Mouse (Mus musculus): Measurements from ENCODE around the gene Ppp2ca.
"Not testable (repeated sequence)": the region's sequence is repeated elsewhere in the genome, so short reads cannot be mapped to it uniquely, and the experiment has no call there.

Ppp2ca gene

GRCm38 (mm10) chr11:52097596-52097995, 885 bp upstream of the Ppp2ca start:
- DNase-seq, result peak; percentile 24

GRCm38 (mm10) chr11:52099031-52099761, 715 bp downstream of the Ppp2ca start:
- no peak for DNase-seq

- DNase-seq, result no peak
Measured at GRCm38 (mm10) chr11:52099771-52100219, 1.3 kb downstream of the Ppp2ca start.

- DNase-seq, result no peak
Measured at GRCm38 (mm10) chr11:52102977-52103376, 4.5 kb downstream of the Ppp2ca start.

GRCm38 (mm10) chr11:52105503-52105902, 7.0 kb downstream of the Ppp2ca start:
- DNase-seq, result no peak

- no peak for DNase-seq
Measured at GRCm38 (mm10) chr11:52106037-52106436, 7.6 kb downstream of the Ppp2ca start.

GRCm38 (mm10) chr11:52106438-52106837, 8.0 kb downstream of the Ppp2ca start:
- no peak for DNase-seq

- peak; percentile 20 for DNase-seq
Measured at GRCm38 (mm10) chr11:52108796-52109195, 10.3 kb downstream of the Ppp2ca start.

GRCm38 (mm10) chr11:52109421-52109820, 10.9 kb downstream of the Ppp2ca start:
- no peak for DNase-seq

GRCm38 (mm10) chr11:52115479-52115878, 17.0 kb downstream of the Ppp2ca start:
- DNase-seq, result no peak

- not testable (repeated sequence) for DNase-seq
Measured at GRCm38 (mm10) chr11:52116117-52116516, 17.6 kb downstream of the Ppp2ca start.

- DNase-seq, result no peak
Measured at GRCm38 (mm10) chr11:52117156-52117555, 18.7 kb downstream of the Ppp2ca start.

- DNase-seq, result not testable (repeated sequence)
Measured at GRCm38 (mm10) chr11:52120415-52120814, 21.9 kb downstream of the Ppp2ca start.

GRCm38 (mm10) chr11:52122045-52122444, 23.6 kb downstream of the Ppp2ca start:
- DNase-seq, result no peak

GRCm38 (mm10) chr11:52124468-52124867, 26.0 kb downstream of the Ppp2ca start:
- DNase-seq, result no peak

GRCm38 (mm10) chr11:52127169-52127568, 28.7 kb downstream of the Ppp2ca start:
- no peak for DNase-seq

- DNase-seq, result no peak
Measured at GRCm38 (mm10) chr11:52127760-52128159, 29.3 kb downstream of the Ppp2ca start.

- no peak for DNase-seq
Measured at GRCm38 (mm10) chr11:52128316-52129061, 30.0 kb downstream of the Ppp2ca start.

GRCm38 (mm10) chr11:52129171-52129570, 30.7 kb downstream of the Ppp2ca start:
- no peak for DNase-seq

- DNase-seq, result no peak
Measured at GRCm38 (mm10) chr11:52129621-52130450, 31.4 kb downstream of the Ppp2ca start.

- DNase-seq, result no peak
Measured at GRCm38 (mm10) chr11:52130451-52131068, 32.1 kb downstream of the Ppp2ca start.

- not testable (repeated sequence) for DNase-seq
Measured at GRCm38 (mm10) chr11:52143675-52144074, 45.2 kb downstream of the Ppp2ca start.

- not testable (repeated sequence) for DNase-seq
Measured at GRCm38 (mm10) chr11:52145428-52145827, 46.9 kb downstream of the Ppp2ca start, which contains the start of gene Olfr1373. TSS of gene Olfr1373 (minus strand) at chr11:52145528.
